Mouse (Mus musculus): Measurements from ENCODE around the gene Stra8. TPM values are rescaled to one million over a fixed set of nuclear protein-coding genes. Genes with fewer than 3 reads are reported as not detected.

The Stra8 gene
- polyA plus RNA-seq, 1 experiment from 2014 or later: not detected

DNA sequence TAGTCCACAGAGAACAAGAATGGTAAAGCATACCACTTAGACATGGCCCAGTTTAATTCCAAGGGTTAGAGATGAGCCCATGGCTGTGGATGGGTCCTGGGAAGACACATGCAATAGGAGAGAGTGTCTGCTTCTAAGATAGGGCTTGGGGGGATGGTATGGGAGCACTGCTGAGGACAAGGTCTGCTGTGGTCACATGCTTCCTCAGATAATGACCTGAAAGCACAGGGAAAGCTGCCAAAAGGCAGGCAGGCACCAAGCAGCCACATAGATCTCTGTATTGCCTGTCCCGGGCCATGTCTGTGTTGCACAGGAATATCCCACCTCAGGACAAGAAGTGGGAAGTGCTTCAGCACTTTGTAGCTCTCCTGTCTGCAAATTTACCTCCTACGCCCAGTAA lies 20.8 kb upstream of the Stra8 start:
- no peaks in the 10 kb centered on the region for H3K4me1 ChIP-seq (replicated peaks; ENCODE audit: control insufficient read depth, insufficient read depth, low read length)
- no peak overlapping the region for H3K27ac ChIP-seq (ENCODE audit: low read depth, low read length)
- 94% methylated on average over 2 of the region's 2 CpGs for WGBS
- H3K9ac ChIP-seq (ENCODE audit: low read length): no peak overlapping the region
- ATAC-seq (replicated peaks; ENCODE audit: low FRiP score): no peak
- no peak overlapping the region for H3K4me3 ChIP-seq (ENCODE audit: low read depth, low read length)
- H3K4me2 ChIP-seq (ENCODE audit: low read depth, low read length, severe bottlenecking): no peak overlapping the region
- H3K9me3 ChIP-seq (ENCODE audit: control insufficient read depth, low read length): no peaks in the 10 kb centered on the region
- DNase-seq (ENCODE audit: low spot score): no peak
- peaks cover 2% of the 10 kb centered on the region; the same call in 1 of the 2 replicates for H3K36me3 ChIP-seq (ENCODE audit: control insufficient read depth, insufficient read depth, low read length)
- no peaks in the 10 kb centered on the region for H3K27me3 ChIP-seq (ENCODE audit: control insufficient read depth, insufficient read depth, low read length)

- WGBS: 72% methylated on average over 2 of the region's 2 CpGs
- Histone ChIP-seq H3K27ac (ENCODE audit: low read depth, low read length) (no peak overlapping the region), H3K27me3 (ENCODE audit: control insufficient read depth, insufficient read depth, low read length) (no peaks in the 10 kb centered on the region), H3K9me3 (ENCODE audit: control insufficient read depth, low read length) (no peaks in the 10 kb centered on the region), H3K4me2 (ENCODE audit: low read depth, low read length, severe bottlenecking) (no peak overlapping the region), H3K36me3 (ENCODE audit: control insufficient read depth, insufficient read depth, low read length) (no peaks in the 10 kb centered on the region; the same call in 1 of the 2 replicates), H3K4me1 (replicated peaks; ENCODE audit: control insufficient read depth, insufficient read depth, low read length) (no peaks in the 10 kb centered on the region), H3K4me3 (ENCODE audit: low read depth, low read length) (no peak overlapping the region), H3K9ac (ENCODE audit: low read length) (no peak overlapping the region)
- ATAC-seq (replicated peaks; ENCODE audit: low FRiP score) (no peak), DNase-seq (ENCODE audit: low spot score) (no peak)
Measured at GRCm38 (mm10) chr6:34900990-34901389, 19.0 kb upstream of the Stra8 start.

GRCm38 (mm10) chr6:34901911-34902444 lies 18.0 kb upstream of the Stra8 start:
- WGBS: 83% methylated on average over 9 of the region's 9 CpGs
- no peak overlapping the region for H3K4me2 ChIP-seq (ENCODE audit: low read depth, low read length, severe bottlenecking)
- DNase-seq (ENCODE audit: low spot score) (no peak), ATAC-seq (replicated peaks; ENCODE audit: low FRiP score) (no peak)
- no peak overlapping the region for H3K9ac ChIP-seq (ENCODE audit: low read length)
- no peaks in the 10 kb centered on the region for H3K27me3 ChIP-seq (ENCODE audit: control insufficient read depth, insufficient read depth, low read length)
- no peak overlapping the region for H3K27ac ChIP-seq (ENCODE audit: low read depth, low read length)
- H3K9me3 ChIP-seq (ENCODE audit: control insufficient read depth, low read length): no peaks in the 10 kb centered on the region
- H3K4me1 ChIP-seq (replicated peaks; ENCODE audit: control insufficient read depth, insufficient read depth, low read length): no peaks in the 10 kb centered on the region
- H3K36me3 ChIP-seq (ENCODE audit: control insufficient read depth, insufficient read depth, low read length): no peaks in the 10 kb centered on the region; the same call in 1 of the 2 replicates
- no peak overlapping the region for H3K4me3 ChIP-seq (ENCODE audit: low read depth, low read length)

- DNase-seq (ENCODE audit: low spot score): no peak
- no peaks in the 10 kb centered on the region for H3K9me3 ChIP-seq (ENCODE audit: control insufficient read depth, low read length)
- H3K27ac ChIP-seq (ENCODE audit: low read depth, low read length): no peak overlapping the region
- H3K4me2 ChIP-seq (ENCODE audit: low read depth, low read length, severe bottlenecking): no peak overlapping the region
- no peak overlapping the region for H3K9ac ChIP-seq (ENCODE audit: low read length)
- 90% methylated on average over 7 of the region's 7 CpGs for WGBS
- no peaks in the 10 kb centered on the region for H3K4me1 ChIP-seq (replicated peaks; ENCODE audit: control insufficient read depth, insufficient read depth, low read length)
- no peak overlapping the region for H3K4me3 ChIP-seq (ENCODE audit: low read depth, low read length)
- H3K27me3 ChIP-seq (ENCODE audit: control insufficient read depth, insufficient read depth, low read length): no peaks in the 10 kb centered on the region
- no peaks in the 10 kb centered on the region; the same call in 1 of the 2 replicates for H3K36me3 ChIP-seq (ENCODE audit: control insufficient read depth, insufficient read depth, low read length)
- no peak for ATAC-seq (replicated peaks; ENCODE audit: low FRiP score)
Measured at GRCm38 (mm10) chr6:34902578-34902977, 17.4 kb upstream of the Stra8 start.

- WGBS: 83% methylated on average over 5 of the region's 5 CpGs
- H3K9ac ChIP-seq (ENCODE audit: low read length): no peak overlapping the region
- H3K27ac ChIP-seq (ENCODE audit: low read depth, low read length): no peak overlapping the region
- no peak overlapping the region for H3K4me3 ChIP-seq (ENCODE audit: low read depth, low read length)
- no peaks in the 10 kb centered on the region; the same call in 1 of the 2 replicates for H3K36me3 ChIP-seq (ENCODE audit: control insufficient read depth, insufficient read depth, low read length)
- DNase-seq (ENCODE audit: low spot score) (no peak), ATAC-seq (replicated peaks; ENCODE audit: low FRiP score) (no peak)
- H3K9me3 ChIP-seq (ENCODE audit: control insufficient read depth, low read length): no peaks in the 10 kb centered on the region
- no peaks in the 10 kb centered on the region for H3K4me1 ChIP-seq (replicated peaks; ENCODE audit: control insufficient read depth, insufficient read depth, low read length)
- H3K4me2 ChIP-seq (ENCODE audit: low read depth, low read length, severe bottlenecking): no peak overlapping the region
- H3K27me3 ChIP-seq (ENCODE audit: control insufficient read depth, insufficient read depth, low read length): no peaks in the 10 kb centered on the region
Measured at GRCm38 (mm10) chr6:34903441-34903840, 16.5 kb upstream of the Stra8 start.

GRCm38 (mm10) chr6:34903851-34904250 lies 16.1 kb upstream of the Stra8 start:
- Histone ChIP-seq H3K9ac (ENCODE audit: low read length) (no peak overlapping the region), H3K27ac (ENCODE audit: low read depth, low read length) (no peak overlapping the region), H3K36me3 (ENCODE audit: control insufficient read depth, insufficient read depth, low read length) (no peaks in the 10 kb centered on the region; the same call in 1 of the 2 replicates), H3K9me3 (ENCODE audit: control insufficient read depth, low read length) (no peaks in the 10 kb centered on the region), H3K4me2 (ENCODE audit: low read depth, low read length, severe bottlenecking) (no peak overlapping the region), H3K27me3 (ENCODE audit: control insufficient read depth, insufficient read depth, low read length) (no peaks in the 10 kb centered on the region), H3K4me1 (replicated peaks; ENCODE audit: control insufficient read depth, insufficient read depth, low read length) (no peaks in the 10 kb centered on the region), H3K4me3 (ENCODE audit: low read depth, low read length) (no peak overlapping the region)
- no peak for DNase-seq (ENCODE audit: low spot score)
- 89% methylated on average over 10 of the region's 10 CpGs for WGBS
- no peak for ATAC-seq (replicated peaks; ENCODE audit: low FRiP score)

DNA sequence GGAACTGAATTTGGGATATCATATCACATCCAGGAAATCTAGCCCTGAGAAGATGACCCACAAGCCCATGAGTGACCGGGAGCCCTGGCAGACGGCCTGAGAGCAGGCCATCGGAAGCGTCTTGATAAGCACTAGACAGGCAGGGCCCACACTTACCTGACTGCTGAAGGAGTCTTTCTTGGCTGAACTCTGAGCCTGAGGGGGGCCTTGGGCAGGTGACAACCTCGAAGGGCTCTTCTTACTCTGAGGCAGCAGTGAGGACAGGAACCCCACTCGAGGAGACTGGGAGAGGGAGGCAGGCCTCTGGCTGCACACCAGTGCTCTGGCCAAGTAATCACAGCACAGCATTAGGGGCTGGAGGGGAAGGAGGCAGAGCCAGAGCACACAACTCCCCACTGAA lies 15.6 kb upstream of the Stra8 start:
- ATAC-seq (replicated peaks; ENCODE audit: low FRiP score): no peak
- DNase-seq (ENCODE audit: low spot score): no peak
- Histone ChIP-seq H3K27me3 (ENCODE audit: control insufficient read depth, insufficient read depth, low read length) (no peaks in the 10 kb centered on the region), H3K27ac (ENCODE audit: low read depth, low read length) (no peak overlapping the region), H3K4me1 (replicated peaks; ENCODE audit: control insufficient read depth, insufficient read depth, low read length) (no peaks in the 10 kb centered on the region), H3K9ac (ENCODE audit: low read length) (no peak overlapping the region), H3K4me2 (ENCODE audit: low read depth, low read length, severe bottlenecking) (no peak overlapping the region), H3K9me3 (ENCODE audit: control insufficient read depth, low read length) (no peaks in the 10 kb centered on the region), H3K36me3 (ENCODE audit: control insufficient read depth, insufficient read depth, low read length) (no peaks in the 10 kb centered on the region; the same call in 1 of the 2 replicates), H3K4me3 (ENCODE audit: low read depth, low read length) (no peak overlapping the region)
- 87% methylated on average over 6 of the region's 6 CpGs for WGBS

- Histone ChIP-seq H3K4me3 (ENCODE audit: low read depth, low read length) (no peak overlapping the region), H3K4me1 (replicated peaks; ENCODE audit: control insufficient read depth, insufficient read depth, low read length) (no peaks in the 10 kb centered on the region), H3K27me3 (ENCODE audit: control insufficient read depth, insufficient read depth, low read length) (no peaks in the 10 kb centered on the region), H3K9ac (ENCODE audit: low read length) (no peak overlapping the region), H3K9me3 (ENCODE audit: control insufficient read depth, low read length) (no peaks in the 10 kb centered on the region), H3K4me2 (ENCODE audit: low read depth, low read length, severe bottlenecking) (no peak overlapping the region), H3K27ac (ENCODE audit: low read depth, low read length) (no peak overlapping the region), H3K36me3 (ENCODE audit: control insufficient read depth, insufficient read depth, low read length) (no peaks in the 10 kb centered on the region; the same call in 1 of the 2 replicates)
- WGBS: 76% methylated on average over 2 of the region's 2 CpGs
- DNase-seq (ENCODE audit: low spot score) (no peak), ATAC-seq (replicated peaks; ENCODE audit: low FRiP score) (no peak)
Measured at GRCm38 (mm10) chr6:34906125-34906524, 13.8 kb upstream of the Stra8 start.

- H3K27ac ChIP-seq (ENCODE audit: low read depth, low read length): no peak overlapping the region
- no peaks in the 10 kb centered on the region for H3K4me1 ChIP-seq (replicated peaks; ENCODE audit: control insufficient read depth, insufficient read depth, low read length)
- H3K4me2 ChIP-seq (ENCODE audit: low read depth, low read length, severe bottlenecking): no peak overlapping the region
- H3K9me3 ChIP-seq (ENCODE audit: control insufficient read depth, low read length): no peaks in the 10 kb centered on the region
- no peaks in the 10 kb centered on the region for H3K27me3 ChIP-seq (ENCODE audit: control insufficient read depth, insufficient read depth, low read length)
- ATAC-seq (replicated peaks; ENCODE audit: low FRiP score): no peak
- no peak overlapping the region for H3K9ac ChIP-seq (ENCODE audit: low read length)
- no peak for DNase-seq (ENCODE audit: low spot score)
- WGBS: 91% methylated on average over 4 of the region's 4 CpGs
- no peaks in the 10 kb centered on the region; the same call in 1 of the 2 replicates for H3K36me3 ChIP-seq (ENCODE audit: control insufficient read depth, insufficient read depth, low read length)
- H3K4me3 ChIP-seq (ENCODE audit: low read depth, low read length): no peak overlapping the region
Measured at GRCm38 (mm10) chr6:34906661-34907060, 13.3 kb upstream of the Stra8 start.

Data from forebrain, embryonic 11.5 days (tissue).